Mouse (Mus musculus) frontal cortex, postnatal 25 days (tissue): ENCODE measurements around the gene Pcbd2.

Experiments used
- DNase-seq, 2 experiments: peaks; one replicate each; pipeline ENCODE4 v3.0.0; 2022; ENCODE audit warnings: low spot score in 2 of 2

Pcbd2 gene

DNA sequence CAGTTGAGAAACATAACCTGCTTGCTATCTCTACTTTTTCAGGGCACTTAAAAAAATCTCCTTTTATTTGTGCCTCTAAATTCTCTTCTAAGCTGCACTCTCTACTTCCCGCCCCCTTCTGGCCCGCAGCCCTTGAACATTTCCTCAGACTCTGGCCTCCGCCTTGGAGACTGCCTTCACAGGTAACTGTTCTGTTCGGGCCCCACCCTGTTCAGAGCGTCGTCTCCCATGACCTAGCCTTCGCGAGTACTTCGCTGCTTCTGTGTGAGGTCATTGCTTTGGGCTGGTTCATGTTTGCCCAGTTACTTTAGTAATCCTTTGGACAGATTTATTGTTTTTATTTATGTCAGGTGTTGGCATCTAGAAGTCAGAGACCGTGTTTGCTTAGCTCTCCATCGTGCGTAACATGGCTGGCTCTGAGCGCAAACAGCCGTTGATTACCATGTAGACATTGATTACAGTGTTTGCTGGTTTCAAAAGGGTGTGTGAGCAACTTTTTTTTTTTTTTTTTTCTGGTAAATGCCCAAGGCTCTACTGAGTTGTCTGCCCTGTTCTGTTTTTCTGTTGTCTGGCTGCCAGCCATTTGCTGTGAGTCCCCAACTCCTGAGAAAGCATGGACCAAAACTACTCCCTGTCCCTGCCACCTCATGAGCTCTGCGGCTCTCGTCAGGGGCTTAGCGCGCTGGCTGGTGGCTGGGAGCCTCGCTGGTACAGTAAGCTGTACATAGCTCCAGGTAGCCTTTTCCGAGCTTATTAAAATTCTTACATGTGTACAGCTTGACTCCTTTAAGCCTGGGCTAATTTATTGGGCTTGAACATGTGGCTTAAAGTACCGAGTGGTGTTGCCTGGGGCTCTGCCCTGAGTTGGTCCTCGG lies 6.7 kb downstream of the Pcbd2 start:
- DNase-seq, result no peak

- no peak for DNase-seq
Measured at GRCm38 (mm10) chr13:55737885-55738284, 10.7 kb downstream of the Pcbd2 start.

GRCm38 (mm10) chr13:55742306-55742705 lies 15.1 kb downstream of the Pcbd2 start:
- DNase-seq, result no peak

DNA sequence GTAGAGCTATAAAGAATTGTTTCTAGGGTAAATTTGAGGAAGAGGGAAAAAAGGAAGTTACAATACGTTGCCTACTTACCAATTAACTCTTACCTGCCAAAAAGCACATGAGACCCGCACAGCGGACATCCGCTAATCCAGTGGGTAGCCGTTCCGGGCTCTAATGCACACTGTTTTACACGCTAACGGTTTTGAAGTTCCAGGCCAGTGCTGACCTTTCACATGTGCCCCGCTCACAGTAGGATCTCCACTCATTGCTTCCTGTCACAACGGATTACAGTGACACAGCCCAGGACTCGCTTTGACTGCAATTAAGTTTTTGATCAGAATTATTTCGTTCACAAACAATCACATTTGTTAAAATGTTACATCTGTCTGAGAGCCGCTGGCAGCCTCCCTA lies 27.2 kb downstream of the Pcbd2 start:
- DNase-seq, result no peak

GRCm38 (mm10) chr13:55756789-55757188 lies 29.6 kb downstream of the Pcbd2 start:
- DNase-seq, result no peak

GRCm38 (mm10) chr13:55757645-55758044 lies 30.5 kb downstream of the Pcbd2 start:
- DNase-seq, result no peak

DNA sequence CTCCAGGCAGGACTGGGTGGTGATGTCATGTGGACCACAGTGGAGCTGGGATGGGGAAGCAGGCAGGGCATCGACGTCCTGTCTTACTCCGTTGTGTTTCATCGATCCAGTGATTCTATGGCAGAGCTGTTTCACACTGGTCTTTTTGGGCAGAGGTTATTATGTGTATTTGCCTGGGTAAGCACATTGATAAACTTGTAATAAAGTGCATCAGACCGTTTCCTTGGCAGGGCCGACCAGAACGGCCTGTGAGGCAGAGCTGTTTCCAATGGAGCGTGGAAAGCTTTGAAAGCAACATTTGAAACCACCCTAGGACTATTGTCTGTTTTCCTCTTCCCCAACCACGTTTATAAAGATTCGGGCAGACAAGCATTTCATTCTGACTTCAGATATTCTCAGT lies 33.4 kb downstream of the Pcbd2 start:
- DNase-seq, result no peak

DNA sequence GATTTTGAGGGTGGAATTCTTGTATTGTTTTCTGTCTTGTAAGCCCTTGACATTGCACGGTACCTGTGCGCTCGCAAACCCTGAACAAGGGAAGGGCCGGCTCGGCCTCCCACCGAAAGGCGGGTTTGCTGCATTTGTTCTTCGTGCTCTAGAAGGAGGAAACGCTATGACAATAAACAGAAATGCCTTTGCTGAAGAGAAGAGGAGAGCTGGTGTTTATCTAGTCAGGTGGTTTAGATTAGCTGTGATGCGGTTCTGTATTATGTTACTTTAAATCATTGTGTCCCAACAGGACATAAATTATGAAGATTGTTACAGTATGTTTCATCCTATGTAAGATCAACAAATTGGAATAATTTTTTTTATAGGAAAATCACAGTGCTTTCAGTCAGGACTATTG lies 34.3 kb downstream of the Pcbd2 start:
- no peak for DNase-seq

- no peak for DNase-seq
Measured at GRCm38 (mm10) chr13:55774352-55774751, 47.2 kb downstream of the Pcbd2 start.

DNA sequence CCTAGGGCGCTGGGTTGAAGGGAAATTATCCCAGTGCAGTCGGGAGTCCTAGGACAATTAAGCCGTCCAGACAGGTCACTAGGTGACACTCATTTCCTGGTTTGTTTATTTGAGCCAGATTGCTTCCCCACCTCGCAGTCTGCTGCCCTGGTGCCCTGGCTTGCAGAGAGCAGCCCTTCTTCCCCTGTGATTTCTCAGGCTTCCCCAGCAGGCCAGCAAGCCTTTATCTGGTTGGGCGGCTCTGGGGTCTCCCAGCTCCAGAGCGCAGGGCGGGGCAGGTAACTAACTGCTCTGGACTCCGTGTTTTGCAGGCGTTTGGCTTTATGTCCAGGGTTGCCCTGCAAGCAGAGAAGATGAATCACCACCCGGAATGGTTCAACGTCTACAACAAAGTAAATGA lies 47.9 kb downstream of the Pcbd2 start:
- no peak for DNase-seq

DNA sequence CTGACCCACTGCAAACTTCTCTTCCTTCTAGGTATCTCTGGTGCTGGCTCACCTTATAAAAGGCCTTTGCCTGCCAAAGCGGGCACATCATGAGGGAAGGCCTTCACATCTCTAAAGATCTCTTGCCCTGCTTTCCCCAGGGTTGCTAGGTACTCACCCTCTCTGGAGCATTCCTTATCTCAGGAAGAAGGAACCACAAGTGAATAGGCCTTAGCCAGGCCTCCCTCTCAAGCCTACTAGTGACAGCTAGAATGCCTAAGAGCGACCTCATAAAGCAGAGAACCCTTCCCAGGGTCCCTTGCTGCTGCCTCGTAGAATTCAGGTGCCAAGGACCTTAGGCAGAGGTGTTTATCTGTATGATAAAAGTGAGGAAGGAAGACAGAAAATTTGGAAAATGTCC lies 57.1 kb downstream of the Pcbd2 start, which contains the start of gene Catsper3:
TSS of gene Catsper3 (plus strand) at position 301 of the 400 bp plus-strand sequence.
- DNase-seq, result no peak

DNA sequence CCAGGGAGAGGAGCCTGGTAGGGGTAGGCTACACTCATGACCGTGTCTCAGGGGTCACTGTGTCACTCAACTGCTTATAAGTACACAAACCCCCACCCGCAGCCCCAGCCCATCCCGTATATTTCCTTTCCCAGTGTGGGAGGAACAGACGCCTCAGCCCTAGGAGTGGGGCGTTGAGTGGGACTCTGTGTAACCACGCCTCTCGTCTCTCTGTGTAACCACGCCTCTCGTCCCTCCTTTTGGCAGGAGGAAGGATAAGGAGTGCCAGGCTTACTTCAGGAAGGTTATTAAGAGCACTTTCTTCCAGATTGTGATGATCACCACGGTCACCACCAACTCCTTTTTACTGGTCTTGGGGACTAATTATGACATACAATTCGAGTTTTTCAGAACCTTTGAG lies 59.0 kb downstream of the Pcbd2 start:
- DNase-seq, result no peak

DNA sequence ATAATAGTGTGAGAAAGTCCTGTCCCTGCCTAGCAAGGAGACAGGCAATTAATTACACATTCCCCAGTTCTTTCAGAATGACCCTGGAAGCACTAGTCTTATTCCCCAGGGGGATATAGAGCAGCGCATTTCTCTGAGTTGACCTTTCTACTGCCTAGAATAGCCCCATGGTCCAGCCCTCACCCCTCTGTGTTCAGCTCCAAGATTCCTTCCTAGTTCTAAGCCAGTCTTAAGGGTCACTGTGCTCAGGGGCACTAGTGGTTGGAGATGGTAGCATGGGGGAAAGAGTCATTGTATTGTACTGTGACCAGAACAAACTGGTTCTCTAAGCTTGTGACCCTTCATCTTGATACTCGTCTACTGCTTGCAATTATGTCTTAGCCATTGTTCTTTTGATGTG lies 74.1 kb downstream of the Pcbd2 start:
- no peak for DNase-seq

- no peak for DNase-seq
Measured at GRCm38 (mm10) chr13:55803973-55804372, 76.8 kb downstream of the Pcbd2 start.

GRCm38 (mm10) chr13:55809041-55809623 lies 82.0 kb downstream of the Pcbd2 start:
- DNase-seq, result no peak

- DNase-seq, result no peak
Measured at GRCm38 (mm10) chr13:55809707-55810106, 82.5 kb downstream of the Pcbd2 start.

GRCm38 (mm10) chr13:55810947-55811346 lies 83.8 kb downstream of the Pcbd2 start:
- no peak for DNase-seq

DNA sequence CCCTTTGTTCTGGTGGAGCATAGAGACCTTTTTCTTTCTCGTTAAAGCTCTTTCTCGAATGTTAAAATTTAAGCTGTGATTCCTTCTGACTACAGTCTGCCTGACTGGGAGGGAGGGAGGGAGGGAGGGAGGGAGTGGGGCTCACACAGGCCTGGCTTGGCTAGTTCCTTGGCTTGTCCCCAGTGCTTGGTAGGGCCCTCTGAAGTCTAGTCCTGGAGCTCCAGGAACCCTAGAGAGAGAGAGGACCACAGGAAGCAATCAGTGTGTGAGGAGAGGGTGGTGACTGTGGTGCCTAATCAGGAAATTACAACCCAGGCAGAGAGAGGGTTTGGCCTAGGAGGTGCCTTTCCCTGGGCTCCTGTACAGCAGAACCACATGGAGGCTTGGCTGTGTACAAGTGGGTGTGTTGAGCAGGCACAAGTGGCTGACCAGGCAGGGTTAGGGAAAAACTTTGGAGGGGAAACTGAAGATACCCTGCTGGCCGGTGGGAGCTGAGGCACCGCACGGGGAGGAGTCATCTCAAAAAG lies 86.4 kb downstream of the Pcbd2 start:
- DNase-seq, result no peak

- no peak for DNase-seq
Measured at GRCm38 (mm10) chr13:55814834-55815233, 87.7 kb downstream of the Pcbd2 start.

GRCm38 (mm10) chr13:55822499-55822898 lies 95.3 kb downstream of the Pcbd2 start:
- no peak for DNase-seq

DNA sequence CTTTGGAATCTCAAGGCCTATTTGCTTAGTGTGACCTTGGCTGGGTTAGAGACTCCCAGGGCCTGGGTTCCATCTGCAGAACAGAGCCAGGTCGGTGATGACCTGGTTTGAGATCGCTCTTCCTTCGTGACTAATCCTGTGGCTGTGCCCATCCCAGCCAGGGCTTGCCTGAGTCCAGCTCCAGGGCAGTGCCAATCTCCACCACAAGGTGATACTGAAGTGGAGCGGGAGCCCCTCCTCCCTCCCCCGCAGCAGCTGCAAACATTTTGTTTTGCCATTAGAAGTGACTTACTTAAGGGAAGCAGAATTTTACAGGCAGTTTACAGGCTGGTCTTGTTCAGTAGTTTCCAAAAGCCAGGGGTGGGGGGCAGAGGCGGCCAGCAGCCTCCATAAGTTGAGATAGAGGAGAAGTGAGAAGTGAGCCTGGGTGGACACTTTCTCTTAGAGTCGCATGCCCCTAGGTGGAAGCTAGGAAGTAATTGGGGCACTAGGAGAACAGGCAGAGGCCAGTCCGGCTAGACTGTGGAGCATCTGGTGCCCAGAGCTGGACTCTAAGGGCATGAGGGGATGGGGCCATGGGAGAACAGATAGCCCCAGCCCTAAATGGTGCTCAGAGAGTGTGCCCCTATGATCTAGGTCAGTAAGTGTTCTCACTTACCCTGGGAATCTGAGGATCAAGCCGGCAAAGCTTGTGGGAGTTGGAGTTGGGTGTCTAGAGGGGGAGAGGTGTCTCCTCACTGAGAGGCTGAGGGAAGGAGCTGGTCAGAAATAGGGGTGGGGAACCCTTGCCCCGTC lies 97.2 kb downstream of the Pcbd2 start:
- no peak for DNase-seq

DNA sequence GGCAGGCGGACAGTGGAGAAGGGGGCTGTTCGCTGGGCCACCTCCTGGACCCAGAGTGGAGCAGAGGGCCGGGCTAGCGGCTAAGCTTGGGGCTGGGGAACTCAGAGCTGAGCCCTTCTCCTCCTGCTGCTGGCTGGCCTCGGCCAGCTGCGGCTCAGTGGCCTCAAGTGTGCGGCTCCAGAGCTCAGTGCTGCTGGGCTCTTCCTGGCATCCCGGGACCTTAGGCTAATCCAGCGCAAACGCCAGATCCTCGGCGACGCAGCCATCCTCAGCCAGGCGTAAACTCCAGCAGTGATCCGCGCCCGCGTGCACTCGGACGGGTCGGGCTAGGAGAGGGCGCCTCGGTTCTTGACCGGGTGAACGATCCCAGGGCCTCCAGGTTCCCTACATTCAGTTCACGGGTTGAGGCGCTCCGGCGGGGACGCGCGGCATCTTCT lies 98.1 kb downstream of the Pcbd2 start:
- DNase-seq, result no peak
